Mouse (Mus musculus): ENCODE data around the gene Apex1.
"Not testable (repeated sequence)": the region's sequence is repeated elsewhere in the genome, so short reads cannot be mapped to it uniquely, and the experiment has no call there.

Apex1 gene

GRCm38 (mm10) chr14:50925111-50925920 lies 548 bp downstream of the Apex1 start:
- DNase-seq (ENCODE audit: extremely low spot score, low read depth, low spot score): no peak

- DNase-seq (ENCODE audit: extremely low spot score, low read depth, low spot score): no peak
Observed at GRCm38 (mm10) chr14:50927366-50927765, 2.6 kb downstream of the Apex1 start.

GRCm38 (mm10) chr14:50929951-50930350 lies 5.2 kb downstream of the Apex1 start:
- no peak for DNase-seq (ENCODE audit: extremely low spot score, low read depth, low spot score)

- no peak for DNase-seq (ENCODE audit: extremely low spot score, low read depth, low spot score)
Observed at GRCm38 (mm10) chr14:50930377-50930753, 5.6 kb downstream of the Apex1 start.

GRCm38 (mm10) chr14:50930754-50931492 lies 6.2 kb downstream of the Apex1 start, which contains the start of the genes Pip4p1 and Pnp:
Gene Pip4p1, minus strand, starts transcription at chr14:50930856.
Gene Pnp, plus strand, starts transcription at chr14:50931082.
- peak; percentile 98 for DNase-seq (ENCODE audit: extremely low spot score, low read depth, low spot score)

- DNase-seq (ENCODE audit: extremely low spot score, low read depth, low spot score): no peak
Observed at GRCm38 (mm10) chr14:50931493-50932020, 6.8 kb downstream of the Apex1 start.

GRCm38 (mm10) chr14:50936649-50937048 lies 11.9 kb downstream of the Apex1 start:
- no peak for DNase-seq (ENCODE audit: extremely low spot score, low read depth, low spot score)

GRCm38 (mm10) chr14:50938119-50938908 lies 13.5 kb downstream of the Apex1 start:
- no peak for DNase-seq (ENCODE audit: extremely low spot score, low read depth, low spot score)

GRCm38 (mm10) chr14:50938940-50939339 lies 14.2 kb downstream of the Apex1 start:
- no peak for DNase-seq (ENCODE audit: extremely low spot score, low read depth, low spot score)

GRCm38 (mm10) chr14:50943932-50944667 lies 19.3 kb downstream of the Apex1 start, which contains the start of gene Gm49342:
Gene Gm49342, plus strand, starts transcription at chr14:50944517.
- DNase-seq (ENCODE audit: extremely low spot score, low read depth, low spot score): peak; percentile 64

GRCm38 (mm10) chr14:50944668-50945033 lies 19.9 kb downstream of the Apex1 start:
- DNase-seq (ENCODE audit: extremely low spot score, low read depth, low spot score): not testable (repeated sequence)

- DNase-seq (ENCODE audit: extremely low spot score, low read depth, low spot score): not testable (repeated sequence)
Observed at GRCm38 (mm10) chr14:50945081-50945480, 20.3 kb downstream of the Apex1 start.

- not testable (repeated sequence) for DNase-seq (ENCODE audit: extremely low spot score, low read depth, low spot score)
Observed at GRCm38 (mm10) chr14:50945526-50945925, 20.8 kb downstream of the Apex1 start.

- no peak for DNase-seq (ENCODE audit: extremely low spot score, low read depth, low spot score)
Observed at GRCm38 (mm10) chr14:50955487-50955886, 30.7 kb downstream of the Apex1 start.

GRCm38 (mm10) chr14:50955942-50956508 lies 31.3 kb downstream of the Apex1 start, which contains the start of gene Pnp2:
Gene Pnp2, plus strand, starts transcription at chr14:50955992.
- DNase-seq (ENCODE audit: extremely low spot score, low read depth, low spot score): not testable (repeated sequence)

- DNase-seq (ENCODE audit: extremely low spot score, low read depth, low spot score): not testable (repeated sequence)
Observed at GRCm38 (mm10) chr14:50956724-50957123, 32.0 kb downstream of the Apex1 start.

- not testable (repeated sequence) for DNase-seq (ENCODE audit: extremely low spot score, low read depth, low spot score)
Observed at GRCm38 (mm10) chr14:50957146-50957545, 32.4 kb downstream of the Apex1 start.

GRCm38 (mm10) chr14:50958289-50958995 lies 33.7 kb downstream of the Apex1 start:
- DNase-seq (ENCODE audit: extremely low spot score, low read depth, low spot score): not testable (repeated sequence)

Data from hindlimb bud, embryonic 11.5 days (tissue).